Mouse (Mus musculus) common myeloid progenitor, adult 5-6 weeks (primary cell): ENCODE data around the gene Gm2310. TPM values are rescaled to one million over a fixed set of nuclear protein-coding genes. Genes with fewer than 3 reads are reported as not detected.
A peak's percentile ranks its signal among the peaks of the same experiment; 100 is the strongest.
"Not testable (repeated sequence)": the region's sequence is repeated elsewhere in the genome, so short reads cannot be mapped to it uniquely, and the experiment has no call there.

Source experiments
- ATAC-seq: replicated peaks from 2 replicates; pipeline ENCODE4 v1.8.0; 2016; ENCODE audit warnings: low read depth, mild to moderate bottlenecking, moderate TSS enrichment, inconsistent platforms; ENCODE audit not compliant: poor library complexity, severe bottlenecking
- total RNA-seq: library from RNA; stranded (forward); fragments of 200-1000, 187-1606 nt; gene quantifications from 2 replicates; pipeline ENCODE4 v1.2.3, GENCODE M21; 2017

The Gm2310 gene
- total RNA-seq = not detected in 2 replicates

DNA sequence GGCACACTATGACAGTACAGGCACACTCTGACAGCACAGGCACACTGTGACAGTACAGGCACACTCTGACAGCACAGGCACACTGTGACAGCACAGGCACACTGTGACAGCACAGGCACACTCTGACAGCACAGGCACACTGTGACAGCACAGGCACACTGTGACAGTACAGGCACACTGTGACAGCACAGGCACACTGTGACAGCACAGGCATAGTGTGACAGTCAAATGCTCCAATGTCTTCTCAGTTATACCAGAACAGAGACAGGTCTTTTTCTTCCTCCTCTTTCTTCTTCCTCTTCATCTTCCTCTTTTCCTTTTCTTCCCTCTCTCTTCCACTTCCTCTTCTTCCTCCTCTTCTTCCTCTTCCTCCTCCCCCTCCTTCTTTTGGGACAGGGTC is at the start of gene Gm2310:
Gene Gm2310 (minus strand): TSS at position 101 of the 400 bp plus-strand sequence.
- not testable (repeated sequence) for ATAC-seq

DNA sequence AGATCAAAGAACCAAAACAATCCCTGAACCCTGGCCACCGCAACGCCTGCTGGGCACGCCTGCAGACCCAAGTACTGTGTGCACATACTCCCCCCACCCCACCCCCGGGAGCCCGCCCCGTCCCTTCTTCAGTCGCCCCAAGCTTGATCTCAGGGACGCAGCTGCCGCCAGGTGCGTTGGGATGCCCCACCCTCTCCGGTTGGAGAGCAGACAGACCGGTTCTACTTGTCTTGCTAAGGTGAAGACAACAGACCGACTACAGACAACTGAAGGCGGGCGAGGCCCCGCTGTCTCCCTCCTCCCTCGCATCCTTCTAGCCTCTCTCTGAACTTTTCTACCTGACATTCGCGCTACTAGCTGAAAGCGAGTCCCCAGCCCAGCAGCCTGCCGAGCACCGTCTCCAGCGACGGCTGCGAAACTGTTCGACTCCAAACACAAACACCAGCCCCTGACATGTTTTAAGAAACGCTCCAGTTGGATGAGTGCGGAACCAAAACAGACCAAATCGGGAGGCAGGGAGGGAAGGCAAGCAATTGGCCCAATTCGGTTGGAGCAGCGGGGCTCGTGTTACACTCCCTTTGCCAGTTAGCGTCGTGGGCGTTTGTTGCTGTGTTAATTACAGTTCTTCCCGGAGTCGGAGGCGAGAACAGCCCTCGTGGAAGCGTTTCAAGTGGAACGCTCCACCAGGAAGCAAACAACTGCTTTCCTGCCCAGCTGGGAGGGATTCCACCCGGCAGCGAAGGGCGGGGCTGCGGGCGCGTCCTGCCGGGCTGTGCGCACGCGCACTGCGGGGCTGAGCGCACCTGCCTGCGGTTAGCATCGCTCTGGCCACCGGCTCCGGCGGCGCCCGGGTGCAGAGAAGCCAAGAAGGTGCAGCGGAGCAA is 49.1 kb upstream of the Gm2310 start:
- peak; percentile 74 for ATAC-seq

- ATAC-seq = peak; percentile 20; the same call in 1 of the 2 replicates
Measured at GRCm38 (mm10) chr15:8568286-8568644, 48.5 kb upstream of the Gm2310 start.

DNA sequence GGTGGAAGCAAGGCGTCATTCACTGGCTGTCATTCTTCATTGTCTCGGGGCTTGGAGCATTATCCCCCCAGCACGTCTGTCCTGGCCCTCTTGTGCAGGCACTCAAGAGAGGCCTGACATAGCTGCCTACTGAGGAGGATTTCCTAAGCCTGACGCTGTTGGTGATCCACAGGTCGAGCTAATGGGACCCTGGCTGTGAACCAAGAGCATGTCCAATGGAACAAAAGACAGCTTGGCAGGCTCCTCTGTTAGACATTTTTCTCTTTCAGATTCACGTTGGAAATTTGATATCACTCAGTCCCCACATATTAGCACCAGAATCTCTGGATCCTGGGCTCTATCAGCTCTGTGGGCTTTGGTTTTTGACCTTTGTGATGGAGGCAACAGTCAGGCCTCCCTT is 45.7 kb upstream of the Gm2310 start:
- no peak for ATAC-seq

DNA sequence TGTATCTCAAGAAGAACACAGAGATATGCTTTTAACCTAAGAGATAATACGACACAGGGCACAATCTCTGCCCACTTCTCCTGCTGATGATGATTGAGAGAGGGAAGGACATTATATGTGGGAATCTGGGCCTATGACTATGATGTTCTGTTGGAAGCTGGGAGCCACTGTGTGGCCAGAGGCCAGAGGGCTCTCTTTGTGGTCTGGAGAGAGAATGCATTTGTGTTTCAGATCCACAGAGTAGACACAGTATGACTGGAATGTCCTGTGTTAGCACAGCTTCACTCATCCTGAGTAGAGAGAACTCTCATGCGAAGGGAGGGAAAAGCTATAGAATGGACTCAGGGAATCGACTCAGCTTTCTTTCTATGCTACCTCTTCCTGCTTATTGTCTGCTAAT is 44.6 kb upstream of the Gm2310 start:
- ATAC-seq = no peak

DNA sequence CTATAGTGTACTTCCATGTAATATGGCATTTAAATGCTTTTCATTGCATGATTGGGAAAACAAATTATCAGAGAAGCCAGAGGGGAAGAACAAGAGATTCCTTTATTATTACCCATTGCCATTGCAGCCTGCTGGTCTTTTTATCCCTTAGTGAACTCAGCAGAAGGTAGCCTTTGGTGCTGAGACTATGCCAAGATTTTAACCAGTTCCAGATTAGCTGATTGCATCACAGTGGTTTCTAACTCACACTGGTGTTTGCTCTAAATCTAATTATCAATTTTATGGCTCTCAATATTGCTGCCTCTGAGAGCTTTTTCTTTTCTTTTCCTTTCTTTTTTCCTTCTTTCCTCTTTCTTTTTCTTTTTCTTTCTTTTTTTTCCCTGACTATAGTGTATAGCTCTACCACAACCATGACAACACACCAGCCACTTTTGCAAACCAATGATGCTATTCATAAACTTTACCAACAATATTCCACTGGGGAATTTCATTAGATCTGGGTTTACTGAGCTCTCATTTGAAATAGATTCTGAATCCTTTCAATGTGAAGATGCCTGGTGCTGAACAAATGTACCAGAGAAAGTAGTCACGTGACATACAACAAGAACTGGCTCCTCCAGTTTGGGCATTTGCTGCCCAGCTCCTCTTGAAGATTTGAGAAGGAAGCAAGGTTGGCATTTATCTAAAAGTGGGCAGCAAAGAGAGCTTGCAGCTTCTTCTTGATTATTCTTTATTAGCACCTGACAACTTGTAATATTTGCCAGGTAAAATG is 43.9 kb upstream of the Gm2310 start:
- ATAC-seq = no peak

- peak; percentile 83 for ATAC-seq
Measured at GRCm38 (mm10) chr15:8562776-8563175, 43.0 kb upstream of the Gm2310 start.

GRCm38 (mm10) chr15:8531201-8531600 is 11.4 kb upstream of the Gm2310 start:
- no peak for ATAC-seq

- no peak for ATAC-seq
Measured at GRCm38 (mm10) chr15:8512957-8513356, 6.8 kb downstream of the Gm2310 start.

DNA sequence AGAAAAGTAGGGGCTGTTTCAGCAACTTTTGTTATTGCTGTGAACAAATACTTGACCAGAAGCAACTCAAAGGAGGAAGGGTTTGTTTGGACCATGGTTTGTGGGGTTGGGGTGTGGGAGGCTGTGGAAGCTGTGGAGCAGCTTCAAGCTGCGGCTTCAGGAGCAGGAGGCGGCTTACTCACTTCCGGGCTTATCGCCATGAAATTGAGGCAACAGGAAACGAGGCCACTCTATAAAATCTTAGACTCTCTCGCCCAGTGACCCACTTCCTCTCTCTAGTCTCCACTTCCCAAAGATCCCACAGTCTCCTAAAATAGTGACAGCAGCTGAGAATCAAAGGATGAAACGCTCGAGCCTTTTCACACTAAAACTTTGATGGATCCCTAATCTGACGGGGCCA is 7.9 kb downstream of the Gm2310 start:
- ATAC-seq = peak; percentile 95

DNA sequence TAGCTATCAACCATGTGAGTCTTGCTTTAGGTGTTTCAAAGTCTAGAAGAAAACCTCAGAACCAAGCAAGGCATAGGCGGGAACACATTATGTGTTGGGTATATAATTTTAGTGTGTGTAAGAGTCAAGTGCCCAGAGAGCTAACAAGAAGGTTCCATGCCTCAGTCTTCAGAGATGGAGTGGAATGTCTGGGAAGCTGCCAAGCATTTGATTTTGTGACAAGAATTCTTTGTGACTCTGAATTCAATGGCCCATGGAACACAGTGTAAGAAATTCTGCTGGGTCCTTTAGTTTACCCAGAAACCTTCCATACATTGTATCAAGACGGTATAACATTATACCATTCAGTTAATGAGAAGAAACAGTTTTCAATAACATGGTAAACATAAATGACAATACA is 17.3 kb downstream of the Gm2310 start:
- ATAC-seq = no peak

DNA sequence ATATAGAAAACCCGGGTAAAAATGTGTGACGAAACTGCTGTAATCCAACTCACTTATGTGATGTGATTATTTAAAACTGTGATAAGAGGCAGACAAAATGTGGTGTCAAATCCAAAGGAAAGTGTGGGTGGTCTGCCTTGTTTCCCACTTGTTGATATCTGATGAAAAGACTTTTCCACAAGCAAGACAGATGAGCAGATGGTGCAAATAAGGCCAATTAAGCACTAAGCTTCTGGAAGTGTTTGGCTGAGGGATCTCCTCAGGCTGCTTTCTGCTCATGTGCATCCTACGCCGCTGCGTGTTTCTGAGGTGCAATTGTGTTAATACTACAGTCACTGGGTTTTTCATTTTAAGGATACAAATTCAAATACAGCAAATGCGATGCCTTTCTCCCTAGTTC is 34.5 kb downstream of the Gm2310 start:
- no peak for ATAC-seq

DNA sequence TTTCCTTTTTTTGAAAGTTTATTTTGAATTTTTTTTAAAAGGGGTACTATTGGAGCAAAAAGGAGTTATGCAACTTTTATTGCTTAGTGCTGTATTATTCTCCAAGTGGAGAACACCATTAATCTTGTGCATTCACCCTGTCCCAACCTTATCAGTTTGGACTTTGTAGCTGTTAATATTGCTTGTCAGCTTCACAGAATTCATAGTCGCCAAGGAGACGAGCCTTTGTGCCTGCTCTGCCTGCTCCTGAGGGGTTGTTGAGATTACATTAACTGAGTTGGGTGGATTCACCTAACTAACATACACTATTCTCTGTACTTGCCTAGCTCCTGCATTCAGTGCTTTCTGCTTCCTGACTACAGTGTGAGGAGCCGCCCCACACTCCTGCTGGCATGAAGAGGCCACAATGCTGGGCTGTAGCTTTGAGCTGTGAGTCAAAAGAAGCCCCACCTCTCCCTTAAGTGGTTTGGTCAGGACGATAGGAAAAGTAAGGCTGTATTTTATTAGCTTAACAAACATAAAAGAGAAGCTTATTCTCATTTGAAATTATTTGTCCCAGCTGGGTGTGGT is 50.7 kb downstream of the Gm2310 start:
- no peak for ATAC-seq

Other genes with a start within 250 kb of the Gm2310 start
- gene Nipbl, start 75.5 kb downstream of the Gm2310 start, total RNA-seq = 64.3 and 74.0 TPM in 2 replicates
- 0.18 TPM in 1 of 2 replicates, not detected in the other for gene Slc1a3, start 190.8 kb upstream of the Gm2310 start, total RNA-seq